Mouse (Mus musculus) retina, postnatal 1 day (tissue): ENCODE measurements at regions not wholly inside any gene's neighbourhood (a gene's known extent, or its start where the extent isn't known, plus 50 kb on each side); places are given as distances from the start of the nearest gene placed in this dataset.

Experiments
- DNase-seq: peaks from one replicate; pipeline ENCODE4 v3.0.0-alpha.2; 2012

- no peak for DNase-seq
Observed at GRCm38 (mm10) chr12:92509494-92509893, 660.5 kb upstream of the Sel1l start.

DNA sequence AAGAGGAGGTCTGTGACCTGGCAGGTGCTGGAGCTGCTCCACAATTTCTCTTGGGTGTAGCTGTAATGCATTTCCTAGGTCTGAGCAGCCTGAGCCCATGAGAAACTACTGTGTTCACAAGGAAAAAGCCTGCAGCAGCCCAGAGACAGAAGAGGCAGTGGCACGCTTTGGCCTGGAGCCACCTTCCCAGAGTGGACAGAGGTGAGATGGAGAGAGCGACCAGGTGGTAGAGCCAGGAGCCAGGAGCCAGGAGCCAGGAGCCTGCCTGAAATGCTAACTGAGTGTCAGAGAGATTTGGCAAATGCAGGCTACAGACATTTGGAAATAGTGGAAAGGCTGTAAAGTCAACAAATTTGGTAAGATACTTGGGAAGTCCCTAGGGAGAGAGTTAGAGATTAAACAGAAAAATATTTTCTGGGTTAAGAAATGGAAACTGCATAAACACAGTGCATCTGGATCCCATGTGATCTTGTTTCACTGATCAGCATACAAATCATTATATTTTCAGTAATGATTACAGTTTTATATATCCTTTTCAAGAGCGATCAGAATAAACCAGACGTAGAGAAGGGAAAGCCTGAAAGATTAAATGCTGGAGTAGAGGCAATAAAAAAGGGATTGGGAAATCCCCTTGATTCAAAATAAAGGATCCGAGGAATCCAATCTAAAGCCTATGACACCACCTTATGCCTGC is 660.0 kb upstream of the Sel1l start:
- no peak for DNase-seq

GRCm38 (mm10) chr12:92483984-92484383 is 635.0 kb upstream of the Sel1l start:
- DNase-seq: no peak

DNA sequence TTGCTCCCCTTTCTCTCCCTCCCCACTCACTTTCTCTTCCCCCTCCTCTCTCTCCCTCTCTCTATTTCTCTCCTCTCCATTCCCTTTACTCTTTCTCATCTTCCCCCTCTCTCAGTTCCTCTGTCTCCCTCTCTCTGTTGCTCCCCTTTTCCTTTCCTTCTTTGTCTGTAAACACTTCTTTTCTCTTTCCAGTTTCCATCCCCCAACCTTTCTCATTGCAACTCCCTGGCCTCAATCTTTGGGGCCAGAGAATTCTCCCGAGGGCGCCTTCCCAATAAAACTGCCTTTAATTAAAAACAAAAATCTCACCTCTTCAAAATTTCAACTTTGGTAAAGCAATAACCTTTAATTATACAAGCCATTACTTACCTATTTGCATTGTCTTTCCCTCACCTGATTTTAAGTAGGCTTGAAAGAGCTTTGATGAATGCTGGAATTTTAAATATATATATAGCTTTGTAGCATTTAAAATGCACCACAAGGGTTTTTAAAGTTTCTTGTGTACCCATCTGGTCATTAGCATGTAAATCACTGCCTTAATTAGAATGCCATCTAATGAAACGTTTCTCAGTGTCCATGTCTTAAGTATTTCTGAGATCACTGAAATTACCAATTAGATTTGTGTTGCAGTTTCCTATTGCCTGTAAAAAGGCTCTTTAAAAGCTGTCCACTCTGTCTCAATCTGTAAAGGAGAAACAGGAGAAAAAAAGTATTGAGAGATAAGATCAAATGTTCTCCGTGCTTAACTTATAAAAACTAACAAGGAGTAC is 625.5 kb upstream of the Sel1l start:
- no peak for DNase-seq

- DNase-seq: peak; percentile 15
Observed at GRCm38 (mm10) chr12:92451110-92451818, 602.3 kb upstream of the Sel1l start.

DNA sequence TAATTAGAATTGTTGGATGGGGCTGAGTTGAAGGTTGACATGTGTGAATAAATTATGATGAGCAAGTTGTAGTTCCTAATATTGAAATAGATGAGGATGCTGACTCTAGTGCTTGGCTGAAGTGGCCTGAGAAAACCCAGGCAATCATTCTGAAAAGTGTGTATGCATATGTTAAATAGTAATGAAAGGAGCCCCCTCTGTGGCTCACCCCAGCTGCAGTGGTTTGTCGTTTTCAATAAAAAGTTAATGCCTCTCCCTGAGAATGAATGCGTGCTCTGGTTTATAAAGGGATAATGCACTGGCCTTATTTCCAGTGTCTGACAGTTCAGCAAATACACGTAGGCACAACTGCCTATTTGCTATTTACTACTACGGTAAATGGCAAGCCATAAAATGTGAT is 569.5 kb upstream of the Sel1l start:
- peak; percentile 10 for DNase-seq

GRCm38 (mm10) chr12:92405506-92405905 is 556.5 kb upstream of the Sel1l start:
- peak; percentile 28 for DNase-seq

- no peak for DNase-seq
Observed at GRCm38 (mm10) chr12:92400987-92401386, 552.0 kb upstream of the Sel1l start.

DNA sequence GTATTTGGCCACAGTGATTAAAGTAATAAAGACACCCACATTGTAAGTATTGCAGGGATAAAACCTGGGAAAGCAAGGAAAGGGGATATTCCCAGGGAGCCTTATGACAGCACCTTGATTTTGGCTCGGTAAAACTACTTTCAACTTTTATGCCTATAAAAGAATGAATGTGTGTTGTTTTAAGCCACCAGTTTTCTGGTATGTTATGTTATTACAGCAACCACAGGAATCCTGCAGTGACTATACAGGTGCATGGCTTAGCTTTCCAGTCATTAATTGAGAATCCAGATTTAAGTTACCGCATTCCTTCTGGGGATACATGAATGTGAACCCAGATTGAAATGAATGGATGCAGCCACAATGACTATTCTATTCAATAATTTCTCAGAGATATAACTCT is 537.2 kb upstream of the Sel1l start:
- DNase-seq: no peak

DNA sequence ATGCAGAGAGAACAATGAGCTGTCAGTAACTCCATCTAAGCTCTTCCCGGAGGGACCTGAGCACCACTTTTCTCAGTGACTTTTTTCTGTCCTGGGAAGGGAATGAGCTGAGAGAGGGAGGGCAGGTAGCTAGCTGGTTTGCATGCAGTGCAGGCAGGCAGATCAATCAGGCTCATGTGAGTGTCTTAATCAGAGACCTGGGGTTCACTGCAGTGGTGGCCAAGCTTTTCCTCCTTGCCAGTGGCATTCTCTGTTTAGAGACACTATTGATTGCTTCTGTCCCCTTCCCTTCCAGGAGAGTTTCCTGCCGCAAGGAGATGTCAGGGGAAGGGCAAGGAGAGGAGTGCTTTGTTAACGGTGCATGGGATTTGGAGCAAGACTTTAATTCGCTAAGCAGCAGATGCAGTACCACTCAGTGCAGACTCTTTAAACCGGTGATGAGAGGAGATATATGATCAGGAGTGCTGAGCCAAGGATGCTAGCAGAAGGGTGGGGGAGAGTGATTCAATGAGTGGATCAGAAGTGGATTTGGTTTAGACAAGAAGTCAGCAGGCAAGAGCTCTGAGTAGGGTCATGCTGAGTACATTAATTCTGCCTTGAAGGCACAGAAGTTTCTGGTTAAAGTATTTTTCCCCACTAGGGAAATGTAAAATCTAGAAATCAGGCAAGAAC is 535.4 kb upstream of the Sel1l start:
- DNase-seq: peak; percentile 10

- no peak for DNase-seq
Observed at GRCm38 (mm10) chr12:92379130-92379529, 530.2 kb upstream of the Sel1l start.

DNA sequence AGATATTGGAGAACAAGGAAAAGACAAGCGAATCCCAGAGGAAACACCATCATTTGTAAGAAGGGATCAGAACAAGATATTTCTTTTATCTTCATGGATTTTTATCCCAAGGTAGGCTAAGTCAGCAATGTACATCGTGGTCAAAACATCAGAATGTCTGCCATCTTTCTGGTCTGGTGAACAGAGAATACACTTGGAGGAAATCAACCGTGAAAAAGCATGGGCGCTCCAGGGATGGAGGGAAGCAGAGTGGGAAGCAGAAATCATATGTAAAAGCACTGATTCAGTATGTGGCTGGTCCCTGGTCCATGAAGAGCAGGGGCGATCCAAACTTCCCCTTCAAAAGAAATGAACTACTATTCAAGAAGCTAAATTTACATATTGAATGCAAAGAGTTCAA is 517.0 kb upstream of the Sel1l start:
- peak; percentile 55 for DNase-seq

GRCm38 (mm10) chr12:92353386-92354257 is 504.7 kb upstream of the Sel1l start:
- peak; percentile 2 for DNase-seq

DNA sequence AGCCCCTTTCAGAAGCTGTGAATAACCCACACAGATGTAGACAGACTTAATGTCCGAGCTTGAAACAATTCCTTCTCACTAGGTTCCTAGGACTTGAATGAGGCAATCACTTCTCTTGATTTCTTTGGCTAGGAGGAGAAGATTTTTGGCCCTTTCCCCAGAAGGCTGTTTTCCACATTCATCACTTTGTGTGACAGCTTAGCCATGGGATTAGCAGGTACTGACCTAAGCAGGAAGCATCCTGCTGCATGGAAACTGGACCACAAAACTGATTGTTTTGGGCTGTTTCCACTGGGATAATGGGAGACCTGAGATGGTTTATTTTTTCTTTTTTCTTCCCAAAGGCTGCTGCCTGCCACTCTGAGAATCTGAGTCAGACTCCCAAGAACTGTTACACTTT is 469.3 kb upstream of the Sel1l start:
- no peak for DNase-seq

DNA sequence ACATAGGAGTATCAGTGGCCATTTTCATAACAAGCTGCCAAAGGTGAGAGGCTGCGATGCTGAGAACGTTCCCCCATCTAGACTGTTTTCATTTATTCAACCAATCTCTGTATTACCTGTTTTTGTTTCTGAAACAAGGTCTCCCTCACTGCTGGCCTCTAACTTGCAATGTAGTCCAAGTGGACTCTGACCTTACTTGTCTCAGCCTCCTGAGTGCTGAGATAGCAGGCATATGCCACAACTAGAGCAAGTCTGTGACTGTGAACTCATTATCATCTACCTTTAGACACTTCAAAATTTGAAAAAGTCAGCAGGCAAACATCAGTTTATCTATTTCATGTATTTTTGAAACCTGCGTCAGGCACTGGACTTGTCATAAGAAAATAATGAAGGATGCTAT is 468.7 kb upstream of the Sel1l start:
- DNase-seq: no peak

GRCm38 (mm10) chr12:92316285-92316684 is 467.3 kb upstream of the Sel1l start:
- no peak for DNase-seq

DNA sequence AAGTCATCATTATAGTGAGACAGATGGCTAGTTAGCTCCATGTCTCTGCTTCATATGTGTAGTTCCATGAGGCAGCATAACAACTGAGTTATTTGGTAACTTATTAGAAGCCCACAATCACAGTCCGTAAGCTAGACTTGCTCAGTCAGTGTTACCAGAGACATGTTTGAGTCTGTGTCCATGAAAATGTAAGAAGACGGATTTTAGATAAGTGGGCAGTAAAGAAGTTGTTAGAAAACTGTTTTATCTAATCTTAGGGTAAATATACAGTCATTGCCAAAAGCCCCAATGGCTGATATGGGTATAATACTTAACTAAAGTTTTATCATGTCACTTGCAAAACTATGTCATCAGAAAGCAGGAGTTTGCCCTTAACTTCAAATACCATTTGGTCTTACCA is 466.9 kb upstream of the Sel1l start:
- DNase-seq: no peak

- DNase-seq: peak; percentile 88
Observed at GRCm38 (mm10) chr12:92302951-92303591, 454.1 kb upstream of the Sel1l start.

- DNase-seq: no peak
Observed at GRCm38 (mm10) chr12:92294887-92295286, 445.9 kb upstream of the Sel1l start.

GRCm38 (mm10) chr12:92293341-92293720 is 444.4 kb upstream of the Sel1l start:
- no peak for DNase-seq

DNA sequence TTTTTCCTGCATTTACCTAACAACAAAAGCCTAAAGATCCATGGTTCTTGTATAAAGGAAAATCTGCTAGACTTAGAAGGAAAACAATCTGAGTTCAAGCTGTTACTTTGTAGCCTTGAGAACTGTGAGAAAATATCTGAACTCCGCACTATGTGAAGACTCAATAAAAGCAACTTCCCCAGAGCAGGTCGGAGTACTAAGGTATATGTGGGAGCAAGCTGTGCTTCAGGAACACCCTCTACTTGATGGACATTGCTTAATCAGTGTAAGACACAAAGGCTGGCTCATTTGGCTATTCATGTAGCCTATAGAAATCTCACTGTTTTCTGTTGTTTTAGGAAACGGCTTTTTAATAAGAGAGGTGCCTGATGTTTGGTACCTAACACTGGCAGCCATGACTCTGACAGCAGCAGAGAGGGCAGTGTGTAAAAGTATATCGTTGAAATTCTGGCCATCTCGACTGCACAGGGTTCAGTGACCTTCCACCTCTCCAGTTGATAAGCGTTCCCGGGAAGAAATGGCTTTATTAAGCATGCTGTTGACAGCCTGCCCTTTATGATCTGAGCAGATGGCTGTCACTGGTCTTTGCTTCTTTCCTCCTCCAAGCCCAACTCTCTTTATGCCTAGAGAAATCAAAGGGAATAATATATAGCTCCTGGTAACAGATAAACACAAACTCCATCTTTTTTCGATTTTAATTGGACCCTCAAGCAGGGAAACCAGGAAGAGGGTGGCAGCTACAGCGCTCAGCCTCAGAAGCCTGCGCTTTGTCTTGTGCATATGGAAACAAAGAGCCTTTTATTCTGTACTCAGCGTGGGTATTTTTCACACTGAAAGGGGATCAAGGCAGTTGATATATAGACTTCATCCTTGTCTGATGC is 443.7 kb upstream of the Sel1l start:
- peak; percentile 91 for DNase-seq
